1 mouse cellular context compared by ENCODE assay signal in genomic region chr7:24864156-24864555, GRCm38 (mm10).
TF ChIP-seq lines count a peak whose summit lies in the region.

No protein-coding gene starts in this region.

TF ChIP-seq in MEL, 35 proteins besides CTCF, POLR2A, EP300 and RAD21:
- no peak for TF ChIP-seq GATA1 (IDR thresholded peaks at IDR 0.05; ENCODE audit: low read depth, low read length)
- TF ChIP-seq MYB (IDR thresholded peaks at IDR 0.05; ENCODE audit: low read depth, low read length), result no peak
- no peak for TF ChIP-seq POLR2AphosphoS5 (IDR thresholded peaks at IDR 0.05; ENCODE audit: borderline replicate concordance, low read depth, low read length)
- no peak for TF ChIP-seq USF1 (IDR thresholded peaks at IDR 0.05; ENCODE audit: low read depth, low read length)
- no peak for TF ChIP-seq TBP (IDR thresholded peaks at IDR 0.05; ENCODE audit: low read depth, low read length)
- no peak for TF ChIP-seq GABPA (IDR thresholded peaks at IDR 0.05; ENCODE audit: low read depth, low read length)
- TF ChIP-seq MEF2A (IDR thresholded peaks at IDR 0.05; ENCODE audit: extremely low read depth, insufficient replicate concordance, low read depth, low read length, poor library complexity, severe bottlenecking), result no peak
- TF ChIP-seq RCOR1 (IDR thresholded peaks at IDR 0.05; ENCODE audit: low read depth, low read length), result no peak
- TF ChIP-seq MAFK (IDR thresholded peaks at IDR 0.05; ENCODE audit: borderline replicate concordance, low read depth, low read length), result no peak
